ENCODE assay signal across 8 mouse cellular contexts in genomic region chr3:51796219-51796828, GRCm38 (mm10).
DNase-seq lines count a peak whose midpoint lies in the region; ATAC-seq lines count a peak whose summit lies in the region.

No protein-coding gene starts in this region.

- H3K9ac ChIP-seq in embryonic facial prominence, embryonic 14.5 days (ENCODE audit: low read depth, low read length): peak overlapping the region; percentile 37; the same call in 1 of the 2 replicates

- peak overlapping the region; percentile 35 for H3K4me2 ChIP-seq in embryonic facial prominence, embryonic 14.5 days (ENCODE audit: low read depth, low read length)

- WGBS in embryonic facial prominence, embryonic 14.5 days: 69% methylated on average over 12 of the region's 12 CpGs

- H3K4me3 ChIP-seq in embryonic facial prominence, embryonic 14.5 days (ENCODE audit: low read depth, low read length): peak overlapping the region; percentile 10; the same call in 1 of the 2 replicates

- no peaks in the 10 kb centered on the region for H3K9me3 ChIP-seq in embryonic facial prominence, embryonic 14.5 days (ENCODE audit: control insufficient read depth, low read length)

- DNase-seq in 3134 (ENCODE audit: extremely low read depth, insufficient read length, low spot score): peak; percentile 62
- peak; percentile 53 for DNase-seq in adrenal gland, postnatal 10 days
- DNase-seq in embryonic facial prominence, embryonic 14.5 days (ENCODE audit: low spot score): peak; percentile 54
- DNase-seq in heart, postnatal 4 days: peak; percentile 52
- peak; percentile 55 to 67 for DNase-seq in kidney, postnatal 4 days
- peak; percentile 49 to 67 for DNase-seq in lung, postnatal 4 days
- peak; percentile 35 to 72 for DNase-seq in spleen, postnatal 4 days (ENCODE audit: low spot score in 2 of 2)
- no peak for DNase-seq in urinary bladder, postnatal 10 days (ENCODE audit: low spot score)

- H3K27ac ChIP-seq in embryonic facial prominence, embryonic 14.5 days (replicated peaks; ENCODE audit: low read depth, low read length): no peak overlapping the region

- no peaks in the 10 kb centered on the region for H3K27me3 ChIP-seq in embryonic facial prominence, embryonic 14.5 days (replicated peaks; ENCODE audit: control insufficient read depth, insufficient read depth, low read length)

- H3K36me3 ChIP-seq in embryonic facial prominence, embryonic 14.5 days (ENCODE audit: control insufficient read depth, insufficient read depth, low read length): no peaks in the 10 kb centered on the region

- peaks cover 8% of the 10 kb centered on the region for H3K4me1 ChIP-seq in embryonic facial prominence, embryonic 14.5 days (ENCODE audit: control insufficient read depth, insufficient read depth, low read length)

- ATAC-seq in embryonic facial prominence, embryonic 14.5 days (ENCODE audit: low read depth): 0 out of 2 replicates have a peak, but pooled peaks have one; percentile 31
